11 mouse cellular contexts compared by ENCODE assay signal in the genomic region with DNA sequence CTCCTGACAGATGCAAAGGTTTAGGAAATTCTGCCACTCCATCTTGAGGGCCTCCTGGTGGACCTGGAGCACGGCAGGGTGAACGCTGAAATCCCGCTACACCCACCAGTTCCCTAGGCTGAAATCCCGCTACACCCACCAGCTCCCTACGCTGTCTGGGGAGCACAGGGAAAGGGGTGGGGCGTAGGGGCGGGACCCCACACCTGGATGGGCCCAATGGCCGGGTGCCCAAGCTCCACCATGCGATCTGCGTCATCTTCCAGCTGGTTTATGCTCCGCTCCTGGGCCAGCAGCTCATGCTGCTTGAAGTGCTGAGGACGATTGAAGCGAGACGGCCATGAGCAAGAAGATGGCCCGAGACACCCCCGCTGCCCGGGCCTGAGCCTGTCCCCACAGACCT. TPM values are rescaled to one million over a fixed set of nuclear protein-coding genes. Genes with fewer than 3 reads are reported as not detected.
DNase-seq lines count a peak whose midpoint lies in the region; ATAC-seq and TF ChIP-seq lines count a peak whose summit lies in the region.
"Had no signal": no experiment of that assay in that cellular context is flagged by ENCODE, and none has a peak within 500 bp of the region (broad histone marks: within the 10 kb centered on the region; RNA-seq: fewer than 3 reads in every experiment).

No protein-coding gene starts in this region.

- no peaks in the 10 kb centered on the region for H3K9me3 ChIP-seq in heart, embryonic 12.5 days (replicated peaks)
- no peaks in the 10 kb centered on the region for H3K9me3 ChIP-seq in E14TG2a.4 (ENCODE audit: low read length)
- H3K9me3 ChIP-seq in forebrain, embryonic 12.5 days: no peaks in the 10 kb centered on the region
- H3K9me3 ChIP-seq in limb, embryonic 12.5 days: no peaks in the 10 kb centered on the region

- peak overlapping the region; percentile 47 for H3K4me2 ChIP-seq in heart, embryonic 12.5 days
- peak overlapping the region; percentile 21; the same call in 1 of the 2 replicates for H3K4me2 ChIP-seq in forebrain, embryonic 12.5 days
- peak overlapping the region; percentile 46 for H3K4me2 ChIP-seq in limb, embryonic 12.5 days

- peaks cover 86% of the 10 kb centered on the region for H3K27me3 ChIP-seq in heart, embryonic 12.5 days (replicated peaks)
- peaks cover 72% of the 10 kb centered on the region for H3K27me3 ChIP-seq in E14TG2a.4 (ENCODE audit: insufficient read depth, low read length)
- H3K27me3 ChIP-seq in forebrain, embryonic 12.5 days: peaks cover 54% of the 10 kb centered on the region
- peaks cover 23% of the 10 kb centered on the region for H3K27me3 ChIP-seq in limb, embryonic 12.5 days

- no peak overlapping the region for H3K4me3 ChIP-seq in heart, embryonic 12.5 days
- H3K4me3 ChIP-seq in E14TG2a.4 (replicated peaks; ENCODE audit: low read length): peak overlapping the region; percentile 70
- H3K4me3 ChIP-seq in forebrain, embryonic 12.5 days (replicated peaks): no peak overlapping the region
- peak overlapping the region; percentile 21 for H3K4me3 ChIP-seq in limb, embryonic 12.5 days (replicated peaks)

- no peaks in the 10 kb centered on the region for H3K4me1 ChIP-seq in heart, embryonic 12.5 days (replicated peaks)
- peaks cover 58% of the 10 kb centered on the region for H3K4me1 ChIP-seq in E14TG2a.4 (replicated peaks; ENCODE audit: low read depth, low read length)
- no peaks in the 10 kb centered on the region for H3K4me1 ChIP-seq in forebrain, embryonic 12.5 days
- H3K4me1 ChIP-seq in limb, embryonic 12.5 days (replicated peaks): peaks cover 9% of the 10 kb centered on the region; the same call in 1 of the 2 replicates

- WGBS in heart, embryonic 12.5 days: 20% methylated on average over 17 of the region's 17 CpGs
- 23% methylated on average over 17 of the region's 17 CpGs for WGBS in forebrain, embryonic 12.5 days
- WGBS in limb, embryonic 12.5 days: 20% methylated on average over 17 of the region's 17 CpGs

- H3K27ac ChIP-seq in heart, embryonic 12.5 days (ENCODE audit: poor library complexity, severe bottlenecking): no peak overlapping the region
- H3K27ac ChIP-seq in forebrain, embryonic 12.5 days: no peak overlapping the region
- H3K27ac ChIP-seq in limb, embryonic 12.5 days: no peak overlapping the region

- intact Hi-C loops in heart, postnatal 25 days (cut with DNase I): no loop called here

- no peak for TF ChIP-seq CTCF in E14TG2a.4 (conservative IDR thresholded peaks at IDR 0.05; ENCODE audit: low read length)

- no peak for DNase-seq in heart, postnatal 25 days (ENCODE audit: low spot score)
- no peak for DNase-seq in urinary bladder, postnatal 36 days (ENCODE audit: low spot score in 2 of 2)
- DNase-seq in Muller cell, postnatal 12 days (ENCODE audit: inconsistent ontology term): no peak
- DNase-seq in adrenal gland, postnatal 25 days: no peak
- DNase-seq: kidney, adult 8-10 months had no signal

- no peak for ATAC-seq in heart, embryonic 12.5 days (ENCODE audit: insufficient number of reproducible peaks, low FRiP score)
- no peak for ATAC-seq in forebrain, embryonic 12.5 days (ENCODE audit: low FRiP score)
- ATAC-seq in limb, embryonic 12.5 days (ENCODE audit: insufficient number of reproducible peaks, insufficient read depth, low FRiP score, low TSS enrichment, low read depth): no peak

- no peaks in the 10 kb centered on the region for H3K36me3 ChIP-seq in heart, embryonic 12.5 days
- H3K36me3 ChIP-seq in E14TG2a.4 (ENCODE audit: insufficient read depth, low read length): no peaks in the 10 kb centered on the region
- no peaks in the 10 kb centered on the region for H3K36me3 ChIP-seq in forebrain, embryonic 12.5 days (replicated peaks)
- H3K36me3 ChIP-seq in limb, embryonic 12.5 days: no peaks in the 10 kb centered on the region

- no peak overlapping the region for H3K9ac ChIP-seq in heart, embryonic 12.5 days
- 0 out of 2 replicates have a peak overlapping the region, but pooled peaks have one; percentile 12 for H3K9ac ChIP-seq in forebrain, embryonic 12.5 days
- peak overlapping the region; percentile 53 for H3K9ac ChIP-seq in limb, embryonic 12.5 days (replicated peaks)

RNA-seq across cellular contexts. Expression of a gene that starts 5.5 kb away (rescaled TPM):
- 0.53 and 0.84 TPM in 2 replicates for polyA plus RNA-seq in heart, embryonic 12.5 days (2016; fragmentation: Nextera tagmentation; extraction: Ambion mirVana)
- total RNA-seq in heart, postnatal 25 days (2021): under 1 TPM; 0.75 to 0.98 TPM
- polyA plus RNA-seq in forebrain, embryonic 12.5 days (2016; fragmentation: Nextera tagmentation; extraction: Ambion mirVana): 0.61 and 0.65 TPM in 2 replicates
- polyA plus RNA-seq in limb, embryonic 12.5 days (2016; fragmentation: Nextera tagmentation; extraction: Ambion mirVana): 2.4 and 3.3 TPM in 2 replicates
- 1.00 and 1.5 TPM in 2 replicates for total RNA-seq in adrenal gland, postnatal 25 days (2021)
- total RNA-seq: monocyte, adult 5-6 weeks had no signal

RNA-seq across cellular contexts. Expression of a gene that starts 33.6 kb away (rescaled TPM):
- polyA plus RNA-seq in heart, embryonic 12.5 days (2016; fragmentation: Nextera tagmentation; extraction: Ambion mirVana): 36.1 and 38.3 TPM in 2 replicates
- 100 to 1,000 TPM; 123 to 137 TPM for total RNA-seq in heart, postnatal 25 days (2021)
- polyA plus RNA-seq in forebrain, embryonic 12.5 days (2016; fragmentation: Nextera tagmentation; extraction: Ambion mirVana): 36.0 and 36.8 TPM in 2 replicates
- 18.1 and 21.2 TPM in 2 replicates for polyA plus RNA-seq in limb, embryonic 12.5 days (2016; fragmentation: Nextera tagmentation; extraction: Ambion mirVana)
- total RNA-seq in adrenal gland, postnatal 25 days (2021): 182 and 184 TPM in 2 replicates

RNA-seq across cellular contexts. Expression of a gene that starts 33.8 kb away (rescaled TPM):
- 74.9 and 75.5 TPM in 2 replicates for polyA plus RNA-seq in heart, embryonic 12.5 days (2016; fragmentation: Nextera tagmentation; extraction: Ambion mirVana)
- total RNA-seq in heart, postnatal 25 days (2021): 10 to 100 TPM; 15.5 to 19.3 TPM
- polyA plus RNA-seq in forebrain, embryonic 12.5 days (2016; fragmentation: Nextera tagmentation; extraction: Ambion mirVana): 55.9 and 57.4 TPM in 2 replicates
- polyA plus RNA-seq in limb, embryonic 12.5 days (2016; fragmentation: Nextera tagmentation; extraction: Ambion mirVana): 64.7 and 71.3 TPM in 2 replicates
- total RNA-seq in adrenal gland, postnatal 25 days (2021): 21.5 and 27.1 TPM in 2 replicates

RNA-seq across cellular contexts. Expression of a gene that starts 41.6 kb away (rescaled TPM):
- polyA plus RNA-seq in heart, embryonic 12.5 days (2016; fragmentation: Nextera tagmentation; extraction: Ambion mirVana): 73.9 and 74.8 TPM in 2 replicates
- total RNA-seq in heart, postnatal 25 days (2021): 10 to 100 TPM; 61.9 to 62.9 TPM
- polyA plus RNA-seq in forebrain, embryonic 12.5 days (2016; fragmentation: Nextera tagmentation; extraction: Ambion mirVana): 84.8 and 86.5 TPM in 2 replicates
- polyA plus RNA-seq in limb, embryonic 12.5 days (2016; fragmentation: Nextera tagmentation; extraction: Ambion mirVana): 110 and 112 TPM in 2 replicates
- total RNA-seq in adrenal gland, postnatal 25 days (2021): 68.1 and 70.9 TPM in 2 replicates

RNA-seq across cellular contexts. Expression of a gene that starts 48.3 kb away (rescaled TPM):
- polyA plus RNA-seq in heart, embryonic 12.5 days (2016; fragmentation: Nextera tagmentation; extraction: Ambion mirVana): 0.09 TPM in 1 of 2 replicates, not detected in the other
- total RNA-seq in heart, postnatal 25 days (2021): not detected
- polyA plus RNA-seq in forebrain, embryonic 12.5 days (2016; fragmentation: Nextera tagmentation; extraction: Ambion mirVana): 0.19 and 0.46 TPM in 2 replicates
- 0.20 TPM in 1 of 2 replicates, not detected in the other for polyA plus RNA-seq in limb, embryonic 12.5 days (2016; fragmentation: Nextera tagmentation; extraction: Ambion mirVana)
- total RNA-seq in adrenal gland, postnatal 25 days (2021): not detected in 2 replicates
- total RNA-seq: liver, adult 2 months; monocyte, adult 5-6 weeks had no signal
- polyA plus RNA-seq: liver, adult 2 months had no signal

Comparison
In these comparisons a context has a peak if more than half of its experiments do, and no peak if none do; other contexts are left out.
1. H3K4me3 ChIP-seq: peak in E14TG2a.4 (single experiment) and limb, embryonic 12.5 days (single experiment); none in heart, embryonic 12.5 days (single experiment) and forebrain, embryonic 12.5 days (single experiment).
2. Peak in every context shown above with its lines, with median percentiles within 50 percentile points of each other: H3K4me2 ChIP-seq.